Mouse (Mus musculus): Measurements from ENCODE around the gene Golm1.

Gene Golm1

DNA sequence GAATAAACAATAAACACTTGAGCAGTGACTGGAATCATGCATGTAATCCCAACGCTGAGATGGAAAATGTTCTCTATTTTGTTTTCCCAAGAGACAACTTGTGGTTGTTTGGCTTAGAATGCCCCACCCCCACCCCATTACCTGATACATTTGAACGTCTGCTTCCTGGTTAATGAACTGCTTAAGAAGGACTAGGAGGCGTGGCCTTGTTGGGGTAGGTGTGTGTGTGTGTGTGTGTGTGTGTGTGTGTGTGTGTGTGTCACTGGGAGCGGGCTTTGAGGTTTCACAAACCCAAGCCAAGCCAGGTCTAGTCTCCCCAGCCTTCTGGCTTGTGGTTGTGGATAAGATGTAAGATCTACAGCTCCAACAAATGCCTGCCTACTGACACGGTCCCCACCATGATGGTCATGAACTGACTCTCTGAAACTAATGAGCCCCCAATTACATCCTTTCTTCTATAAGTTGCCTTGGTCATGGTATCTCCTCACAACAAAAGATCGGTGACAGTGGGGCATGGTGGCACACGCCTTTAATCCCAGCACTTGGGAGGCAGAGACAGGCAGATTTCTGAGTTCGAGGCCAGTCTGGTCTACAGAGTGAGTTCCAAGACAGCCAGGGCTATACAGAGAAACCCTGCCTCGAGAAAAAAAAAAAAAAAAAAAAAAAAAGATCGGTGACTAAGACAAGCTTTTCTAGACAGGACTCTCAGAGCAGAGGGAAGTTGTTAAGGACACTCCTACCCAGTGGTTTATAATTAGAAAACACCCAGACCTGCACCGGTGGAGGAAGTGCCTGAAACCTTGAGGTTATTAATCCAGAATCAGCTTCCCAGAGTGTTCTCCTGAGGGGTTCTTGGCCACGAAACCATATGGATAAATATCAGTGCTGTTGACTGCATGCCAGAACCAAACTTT lies 962 bp upstream of the Golm1 start:
- DNase-seq (ENCODE audit: low spot score in 2 of 2), result no peak

DNA sequence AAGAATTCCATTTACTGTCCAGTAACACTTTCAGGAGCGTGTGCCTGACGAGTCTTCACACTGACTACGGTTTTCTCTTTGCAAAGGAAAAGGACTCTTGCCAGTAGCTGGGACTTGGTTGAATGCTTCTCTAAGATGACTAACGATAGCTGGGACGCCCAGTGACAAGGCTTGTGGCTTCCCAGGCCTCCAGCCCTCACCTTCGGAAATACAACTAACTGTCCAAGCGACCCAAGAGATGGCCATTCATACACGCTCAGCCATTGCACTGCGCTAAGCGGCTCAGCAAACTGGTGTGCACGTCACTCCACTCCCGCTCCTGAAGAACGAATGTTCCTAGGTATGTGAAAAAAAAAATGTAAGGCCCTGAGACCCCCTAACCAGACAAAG lies 855 bp downstream of the Golm1 start:
- DNase-seq (ENCODE audit: low spot score in 2 of 2), result peak in 1 of 2 experiments; percentile 54

- DNase-seq (ENCODE audit: low spot score in 2 of 2), result no peak
Measured at GRCm38 (mm10) chr13:59674215-59674614, 1.4 kb downstream of the Golm1 start.

DNA sequence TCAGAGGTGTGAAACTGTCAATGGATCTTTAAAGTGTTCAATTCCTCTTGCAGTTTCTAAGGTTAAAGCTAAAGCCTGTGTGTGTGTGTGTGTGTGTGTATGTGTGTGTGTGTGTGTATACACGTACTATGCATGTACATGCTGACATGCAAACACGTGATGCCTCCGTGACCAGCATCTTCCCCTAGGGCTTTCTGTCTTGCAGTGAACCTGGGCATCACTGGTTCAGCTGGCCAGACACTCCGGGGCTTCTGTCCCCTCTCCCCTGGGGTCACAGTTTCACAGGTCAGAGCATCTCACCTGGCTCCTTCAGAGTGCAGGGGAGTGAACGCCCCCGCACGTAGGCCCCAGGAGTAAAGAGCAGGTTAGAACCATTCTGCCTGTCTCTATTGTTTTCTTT lies 2.0 kb downstream of the Golm1 start:
- DNase-seq (ENCODE audit: low spot score in 2 of 2), result no peak

DNA sequence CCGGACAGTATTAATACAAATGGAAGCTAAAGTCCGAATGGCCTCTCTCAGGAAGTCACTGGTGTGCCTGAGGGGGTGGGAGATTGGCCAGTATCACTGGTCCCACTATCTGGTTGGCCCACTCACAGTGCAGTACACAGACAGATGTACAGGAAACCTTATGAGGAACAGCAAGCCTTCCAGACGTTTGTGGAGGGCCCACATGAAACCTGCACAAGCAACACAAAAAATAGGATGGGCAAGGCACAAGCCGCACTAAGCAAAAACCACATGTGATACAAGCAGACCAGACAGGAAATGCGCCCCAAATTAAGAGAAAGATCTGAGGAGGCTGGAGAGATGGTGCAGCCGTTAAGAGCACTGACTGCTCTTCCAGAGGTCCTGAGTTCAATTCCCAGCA lies 3.4 kb downstream of the Golm1 start:
- no peak for DNase-seq (ENCODE audit: low spot score in 2 of 2)

GRCm38 (mm10) chr13:59671521-59671920 lies 4.1 kb downstream of the Golm1 start:
- no peak for DNase-seq (ENCODE audit: low spot score in 2 of 2)

DNA sequence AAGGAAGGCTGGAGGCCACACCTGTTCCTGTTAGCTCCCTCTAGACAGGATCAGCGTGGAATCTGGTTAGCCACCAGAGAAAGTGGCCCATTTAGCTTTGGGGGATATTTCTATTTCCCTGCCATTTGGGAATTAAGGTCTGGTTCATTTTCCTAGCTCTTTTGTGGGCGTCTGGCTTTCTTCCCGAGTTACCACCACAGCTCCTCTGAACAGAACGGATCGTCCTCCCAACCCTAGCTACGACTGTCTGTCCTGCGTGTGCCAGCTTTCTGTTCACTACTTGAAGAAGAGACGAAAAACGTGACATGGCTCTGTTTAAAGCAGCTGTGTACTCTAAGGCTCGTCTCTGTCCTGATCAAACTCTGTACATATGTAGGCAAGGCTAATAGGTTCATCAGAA lies 5.7 kb downstream of the Golm1 start:
- no peak for DNase-seq (ENCODE audit: low spot score in 2 of 2)

GRCm38 (mm10) chr13:59668501-59669093 lies 7.0 kb downstream of the Golm1 start:
- peak; percentile 67 to 74 for DNase-seq (ENCODE audit: low spot score in 2 of 2)

GRCm38 (mm10) chr13:59667763-59668162 lies 7.8 kb downstream of the Golm1 start:
- no peak for DNase-seq (ENCODE audit: low spot score in 2 of 2)

- no peak for DNase-seq (ENCODE audit: low spot score in 2 of 2)
Measured at GRCm38 (mm10) chr13:59663939-59664712, 11.5 kb downstream of the Golm1 start.

DNA sequence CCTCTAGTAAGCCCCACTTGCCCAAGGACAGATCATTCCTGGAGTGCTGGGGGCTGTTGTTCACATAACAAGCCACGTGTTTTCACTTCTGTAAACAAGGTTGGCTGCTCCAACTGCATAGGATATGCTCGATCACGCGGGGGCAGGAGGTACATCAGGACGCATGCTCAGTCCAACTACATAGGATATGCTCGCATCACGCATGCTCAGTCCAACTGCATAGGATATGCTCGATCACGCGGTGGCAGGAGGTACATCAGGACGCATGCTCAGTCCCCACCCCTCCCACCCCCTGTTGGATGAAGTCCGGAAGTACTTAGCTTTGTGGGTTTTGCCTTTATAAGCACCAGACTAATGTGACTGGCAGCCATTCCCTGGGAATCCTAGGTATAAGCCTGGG lies 13.6 kb downstream of the Golm1 start:
- no peak for DNase-seq (ENCODE audit: low spot score in 2 of 2)

DNA sequence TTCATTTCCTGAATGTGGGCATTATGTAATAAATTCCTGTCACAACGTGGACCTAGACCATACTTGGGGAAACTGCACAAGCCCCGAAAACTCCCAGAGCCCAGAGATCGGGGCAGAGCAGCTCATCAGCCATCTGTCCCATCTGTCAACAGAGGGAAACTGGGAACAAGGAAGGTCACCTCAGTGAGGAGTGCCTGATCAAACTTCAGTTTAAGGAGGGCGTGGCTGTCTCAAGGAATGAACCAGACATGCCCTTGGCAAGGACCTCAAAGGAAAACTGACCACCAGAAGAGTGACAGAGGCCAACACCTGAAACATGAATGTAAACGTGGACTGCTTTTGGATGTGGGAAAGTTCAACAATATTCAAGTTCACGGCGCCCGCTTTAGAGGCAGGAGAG lies 14.2 kb downstream of the Golm1 start:
- DNase-seq (ENCODE audit: low spot score in 2 of 2), result no peak

DNA sequence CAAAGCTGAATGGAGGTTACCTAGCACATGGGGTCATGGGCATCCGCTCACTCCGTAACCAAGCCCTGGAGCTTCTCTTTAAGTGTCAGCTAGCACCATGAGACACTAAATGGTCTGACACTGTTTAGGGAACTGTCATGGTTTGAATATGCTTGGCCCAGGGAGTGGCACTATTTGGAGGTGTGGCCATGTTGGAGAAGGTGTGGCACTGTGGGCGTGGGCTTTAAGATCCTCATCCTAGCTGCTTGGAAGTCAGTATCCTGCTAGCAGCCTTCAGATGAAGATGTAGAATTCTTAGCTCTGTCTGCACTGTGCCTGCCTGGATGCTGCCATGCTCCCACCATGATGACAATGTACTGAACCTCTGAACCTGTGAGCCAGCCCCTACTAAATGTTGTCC lies 15.2 kb downstream of the Golm1 start:
- no peak for DNase-seq (ENCODE audit: low spot score in 2 of 2)

- DNase-seq (ENCODE audit: low spot score in 2 of 2), result no peak
Measured at GRCm38 (mm10) chr13:59657781-59658180, 17.8 kb downstream of the Golm1 start.

GRCm38 (mm10) chr13:59656975-59657388 lies 18.6 kb downstream of the Golm1 start:
- no peak for DNase-seq (ENCODE audit: low spot score in 2 of 2)

GRCm38 (mm10) chr13:59656316-59656832 lies 19.2 kb downstream of the Golm1 start:
- DNase-seq (ENCODE audit: low spot score in 2 of 2), result peak in 1 of 2 experiments; percentile 58

DNA sequence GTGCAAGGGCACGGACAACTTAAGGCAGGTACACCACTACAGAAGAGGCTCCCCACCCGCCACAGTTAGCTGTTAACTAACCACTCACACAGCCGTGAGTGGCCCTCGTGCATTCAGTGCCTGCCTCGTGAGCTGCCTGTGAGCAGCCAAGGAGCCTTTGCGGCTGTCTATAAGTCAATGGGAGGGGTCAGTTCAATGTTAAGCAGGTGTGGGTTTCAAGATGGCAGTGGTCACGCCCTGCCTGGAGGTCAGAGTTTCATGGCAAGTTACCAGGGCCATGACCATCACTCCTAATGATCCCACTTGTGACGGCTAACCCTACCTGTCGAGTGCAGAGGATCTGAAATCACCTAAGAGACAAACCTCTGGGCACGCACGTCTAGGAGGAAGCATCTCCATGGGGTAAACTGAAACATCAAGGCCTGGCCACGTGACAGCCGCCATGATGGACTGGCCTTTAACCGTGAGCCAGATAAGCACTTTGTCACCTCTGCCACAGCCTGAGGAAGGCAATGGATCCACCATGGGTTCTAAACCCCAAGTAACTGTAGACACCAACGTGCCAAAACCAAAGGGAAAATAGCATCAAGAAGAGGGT lies 19.8 kb downstream of the Golm1 start:
- DNase-seq (ENCODE audit: low spot score in 2 of 2), result no peak

- no peak for DNase-seq (ENCODE audit: low spot score in 2 of 2)
Measured at GRCm38 (mm10) chr13:59654465-59654864, 21.1 kb downstream of the Golm1 start.

DNA sequence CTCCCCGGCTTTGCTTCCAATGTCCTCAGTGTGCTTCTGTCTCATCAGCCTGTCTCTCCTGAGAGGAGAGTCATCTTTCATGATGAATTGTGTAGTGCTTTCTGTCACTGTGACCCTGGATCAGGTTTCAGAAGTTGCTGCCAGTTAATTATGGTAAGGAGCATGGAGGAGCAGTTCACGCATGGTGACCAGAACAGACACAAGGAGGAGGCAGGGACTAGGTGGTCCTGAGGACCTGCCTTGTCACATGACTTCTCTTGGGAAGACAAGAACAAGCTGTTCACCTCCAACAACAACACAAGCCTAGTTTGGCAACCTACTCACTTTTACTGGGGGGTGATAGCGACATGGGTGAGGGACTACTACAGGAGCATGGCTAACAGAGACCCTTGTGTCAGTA lies 22.5 kb downstream of the Golm1 start:
- DNase-seq (ENCODE audit: low spot score in 2 of 2), result no peak

- DNase-seq (ENCODE audit: low spot score in 2 of 2), result no peak
Measured at GRCm38 (mm10) chr13:59652651-59653050, 23.0 kb downstream of the Golm1 start.

DNA sequence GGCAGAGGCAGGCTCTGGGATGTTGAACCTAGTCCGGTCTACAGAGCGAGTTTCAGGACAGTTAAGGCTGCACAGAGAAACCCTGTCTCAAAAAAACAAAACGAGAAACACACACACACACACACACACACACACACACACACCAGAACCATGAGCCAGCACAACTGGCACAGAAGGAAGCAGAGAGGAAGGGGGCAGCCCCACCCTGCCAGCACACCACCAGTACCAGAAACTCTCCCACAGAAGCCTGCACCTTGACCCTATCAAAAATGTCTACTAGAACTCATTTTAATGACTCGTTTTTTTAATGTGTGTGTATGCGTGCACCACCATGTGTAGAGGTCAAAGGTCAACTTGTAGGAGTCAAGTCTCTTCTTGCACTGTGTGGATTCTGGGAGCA lies 25.8 kb downstream of the Golm1 start:
- no peak for DNase-seq (ENCODE audit: low spot score in 2 of 2)

DNA sequence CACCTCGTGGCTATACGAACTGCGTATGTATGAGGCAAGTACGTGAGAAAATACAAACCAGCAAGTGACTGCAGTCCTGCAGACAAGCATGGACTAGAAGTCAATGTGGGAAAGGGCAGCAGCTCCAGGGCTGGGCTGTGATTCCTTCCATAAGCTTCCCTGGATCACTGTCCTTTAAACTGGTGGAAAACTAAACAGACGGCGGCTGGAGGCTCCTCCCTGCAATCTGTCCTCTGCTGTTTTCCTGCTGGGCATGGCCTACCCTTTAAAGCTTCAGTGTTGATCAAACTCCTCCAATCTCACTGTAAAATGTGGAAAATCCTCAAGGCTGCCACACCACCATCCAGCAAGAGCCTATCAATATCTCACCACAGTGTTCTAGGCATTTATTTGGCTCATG lies 27.0 kb downstream of the Golm1 start:
- DNase-seq (ENCODE audit: low spot score in 2 of 2), result no peak
